Comparison of ENCODE assay signal across 39 mouse cellular contexts in the genomic region with DNA sequence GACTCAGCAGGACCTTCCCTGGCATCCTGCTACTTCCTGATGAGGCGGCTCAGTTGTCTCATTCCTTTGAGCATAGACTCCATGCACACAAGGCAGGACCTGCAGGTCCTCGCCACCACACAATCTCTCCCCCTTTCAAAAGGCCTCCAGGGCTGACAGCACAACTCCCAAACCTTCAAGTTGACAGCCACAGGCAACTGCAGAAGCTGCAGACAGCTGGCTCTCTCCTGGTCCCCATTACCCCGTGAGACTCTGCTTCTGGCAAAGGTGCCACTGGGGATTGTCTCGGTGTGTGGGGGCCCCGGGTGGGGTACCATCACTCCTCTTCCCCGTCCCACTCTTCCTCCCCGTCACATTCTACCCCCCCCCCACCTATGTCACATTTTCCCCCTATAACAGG. TPM values are rescaled to one million over a fixed set of nuclear protein-coding genes. Genes with fewer than 3 reads are reported as not detected.
"Had no signal": no experiment of that assay in that cellular context is flagged by ENCODE, and none has a peak within 500 bp of the region (broad histone marks: within the 10 kb centered on the region; RNA-seq: fewer than 3 reads in every experiment).

No protein-coding gene starts in this region.

- H3K9ac ChIP-seq: heart, embryonic 12.5 days; heart, embryonic 13.5 days; heart, embryonic 15.5 days; hindbrain, embryonic 12.5 days; hindbrain, embryonic 13.5 days; hindbrain, embryonic 14.5 days; hindbrain, embryonic 15.5 days; intestine, embryonic 15.5 days; kidney, embryonic 15.5 days had no signal

- H3K27ac ChIP-seq: heart, embryonic 10.5 days; heart, embryonic 13.5 days; heart, embryonic 15.5 days; hindbrain, embryonic 12.5 days; hindbrain, embryonic 13.5 days; hindbrain, embryonic 14.5 days; hindbrain, embryonic 15.5 days; hindbrain, postnatal 0 days; intestine, embryonic 15.5 days; kidney, embryonic 15.5 days; kidney, postnatal 0 days; layer of hippocampus, adult 2 months had no signal

- H3K9me3 ChIP-seq: heart, embryonic 10.5 days; heart, embryonic 12.5 days; heart, embryonic 13.5 days; heart, embryonic 15.5 days; hindbrain, embryonic 10.5 days; hindbrain, embryonic 12.5 days; hindbrain, embryonic 13.5 days; hindbrain, embryonic 15.5 days; intestine, embryonic 15.5 days; kidney, embryonic 15.5 days had no signal

- H3K36me3 ChIP-seq: heart, embryonic 10.5 days; heart, embryonic 12.5 days; heart, embryonic 13.5 days; heart, embryonic 15.5 days; hindbrain, embryonic 10.5 days; hindbrain, embryonic 12.5 days; hindbrain, embryonic 13.5 days; hindbrain, embryonic 15.5 days; intestine, embryonic 15.5 days; kidney, embryonic 15.5 days had no signal

- H3K27me3 ChIP-seq: hindbrain, embryonic 15.5 days; intestine, embryonic 15.5 days had no signal

- DNase-seq: heart, postnatal 10 days; heart, postnatal 14 days; heart, postnatal 36 days; heart, postnatal 4 days; kidney, adult 11 months; kidney, adult 18-20 months; kidney, adult 2 months; kidney, adult 8-10 months; kidney, adult 9 months; kidney, postnatal 10 days; kidney, postnatal 14 days; kidney, postnatal 25 days; kidney, postnatal 36 days; kidney, postnatal 4 days; layer of hippocampus, adult 9-11 months; layer of hippocampus, postnatal 36 days had no signal

- ATAC-seq: hindbrain, embryonic 16.5 days; hindbrain, postnatal 0 days; inflammation-experienced regulatory T-cells, adult 6 months; intestine, embryonic 15.5 days; intestine, embryonic 16.5 days; intestine, postnatal 0 days had no signal

- H3K4me2 ChIP-seq: heart, embryonic 11.5 days; heart, embryonic 12.5 days; heart, embryonic 13.5 days; heart, embryonic 15.5 days; hindbrain, embryonic 12.5 days; hindbrain, embryonic 13.5 days; hindbrain, embryonic 14.5 days; hindbrain, embryonic 15.5 days; intestine, embryonic 15.5 days; kidney, embryonic 15.5 days had no signal

- H3K4me3 ChIP-seq: heart, embryonic 10.5 days; heart, embryonic 12.5 days; heart, embryonic 13.5 days; heart, embryonic 15.5 days; hindbrain, embryonic 10.5 days; hindbrain, embryonic 12.5 days; hindbrain, embryonic 13.5 days; hindbrain, embryonic 15.5 days; intestine, embryonic 15.5 days; kidney, embryonic 15.5 days; layer of hippocampus, adult 2 months had no signal

RNA-seq across cellular contexts. Expression of gene Osgin1, which starts 13.6 kb away (rescaled TPM):
- total RNA-seq: hindbrain, postnatal 0 days had no signal

RNA-seq across cellular contexts. Expression of gene Necab2, which starts 26.2 kb away (rescaled TPM):
- total RNA-seq: heart, adult 8-10 months; heart, postnatal 10 days; heart, postnatal 14 days; heart, postnatal 25 days; heart, postnatal 36 days; hematopoietic stem cell, adult 5-6 weeks had no signal
- polyA plus RNA-seq: heart, postnatal 0 days; inflammation-experienced regulatory T-cells, adult 6 months had no signal
